Mouse (Mus musculus): ENCODE measurements around the gene Cdc42se1.

Gene Cdc42se1

DNA sequence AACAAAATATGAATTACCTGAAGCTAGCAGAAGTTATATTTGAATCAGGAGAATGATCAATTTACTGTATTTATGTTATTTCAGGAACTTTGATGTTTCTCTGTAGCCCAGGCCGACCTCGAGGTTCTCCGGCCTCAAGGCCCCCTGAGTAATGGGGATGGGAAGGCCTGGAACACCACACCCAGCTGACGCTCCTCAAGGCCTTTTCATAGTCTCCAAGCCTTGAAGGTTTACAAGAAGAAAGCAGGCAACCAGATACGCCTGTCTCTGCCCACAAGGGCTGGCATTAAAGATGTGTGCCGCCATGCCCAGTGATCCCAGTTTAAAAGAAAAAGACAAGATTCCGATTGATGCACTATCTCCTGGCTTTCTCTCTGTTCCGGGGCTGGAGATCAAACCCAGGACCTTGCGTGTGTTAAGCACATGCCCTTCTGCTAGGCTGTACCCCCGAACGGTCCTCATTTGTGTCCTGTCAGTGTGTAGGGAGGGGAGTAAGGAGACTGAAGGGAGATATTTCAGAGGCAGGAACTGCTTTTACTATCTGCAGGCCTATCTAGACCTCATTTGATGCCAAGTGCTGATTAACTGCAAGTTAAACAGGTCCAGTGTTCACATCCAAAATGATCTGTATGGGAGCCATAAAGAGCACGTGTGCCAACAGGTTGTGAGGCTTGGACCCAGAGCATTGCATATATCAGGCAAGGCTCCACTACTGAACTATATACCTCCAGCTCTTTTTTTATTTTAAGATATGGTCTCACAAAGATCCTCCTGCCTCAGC is 56.2 kb downstream of the Cdc42se1 start:
- DNase-seq (ENCODE audit: low read depth) = no peak

DNA sequence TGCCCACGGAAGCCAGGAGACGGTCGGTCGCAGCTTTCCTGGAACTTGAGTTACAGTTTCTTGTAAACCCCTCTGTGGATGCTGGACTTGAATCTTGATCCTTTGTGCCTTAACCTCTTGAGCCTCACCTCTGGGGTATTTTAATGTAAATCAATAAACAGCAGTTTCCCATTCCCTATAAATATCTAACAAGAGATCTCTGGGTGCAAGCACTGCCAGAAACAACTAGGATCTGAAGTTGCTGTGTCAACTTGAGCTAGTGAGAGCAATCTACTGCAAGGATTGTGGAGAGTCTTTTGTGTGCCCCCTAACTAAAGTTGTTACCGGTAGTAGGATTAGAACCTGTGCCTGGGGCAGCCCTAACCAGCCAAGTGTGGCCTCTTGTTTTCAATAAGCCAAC is 56.9 kb downstream of the Cdc42se1 start:
- DNase-seq (ENCODE audit: low read depth) = no peak

Measured in c-Kit-positive CD71-positive TER-119-negative erythroid progenitor cells, embryonic 14.5 days (primary cell).